9 mouse cellular contexts compared by ENCODE assay signal in genomic region chr1:89234895-89235294, GRCm38 (mm10).
DNase-seq lines count a peak whose midpoint lies in the region; ATAC-seq and TF ChIP-seq lines count a peak whose summit lies in the region.
"Had no signal": no experiment of that assay in that cellular context is flagged by ENCODE, and none has a peak within 500 bp of the region (broad histone marks: within the 10 kb centered on the region; RNA-seq: fewer than 3 reads in every experiment).

No protein-coding gene starts in this region.

- no peaks in the 10 kb centered on the region for H3K36me3 ChIP-seq in heart, postnatal 0 days (replicated peaks; ENCODE audit: control insufficient read depth, insufficient read depth, low read length)
- H3K36me3 ChIP-seq in hindbrain, embryonic 15.5 days, result no peaks in the 10 kb centered on the region
- H3K36me3 ChIP-seq in lung, postnatal 0 days (ENCODE audit: insufficient read depth, low read length), result no peaks in the 10 kb centered on the region

- 26% methylated on average over 8 of the region's 8 CpGs for WGBS in heart, postnatal 0 days
- WGBS in hindbrain, embryonic 15.5 days, result 75% methylated on average over 8 of the region's 8 CpGs
- 29% methylated on average over 8 of the region's 8 CpGs for WGBS in lung, postnatal 0 days

- no peak overlapping the region for H3K27ac ChIP-seq in heart, postnatal 0 days (ENCODE audit: low read depth)
- H3K27ac ChIP-seq in bone marrow macrophage, adult 2 months (ENCODE audit: insufficient read depth, low read depth, low read length), result no peak overlapping the region
- H3K27ac ChIP-seq in hindbrain, embryonic 15.5 days (replicated peaks), result no peak overlapping the region
- H3K27ac ChIP-seq in lung, postnatal 0 days (ENCODE audit: low read length), result no peak overlapping the region

- TF ChIP-seq CTCF in heart, postnatal 0 days (IDR thresholded peaks at IDR 0.05; ENCODE audit: low read depth), result no peak
- TF ChIP-seq CTCF in bone marrow macrophage, adult 2 months (IDR thresholded peaks at IDR 0.05; ENCODE audit: low read depth, low read length), result 0 out of 2 replicates have a peak, but pooled peaks have one; percentile 12
- TF ChIP-seq CTCF in lung, postnatal 0 days (IDR thresholded peaks at IDR 0.05), result no peak

- TF ChIP-seq EP300 in heart, postnatal 0 days (IDR thresholded peaks at IDR 0.05; ENCODE audit: low read depth), result no peak
- TF ChIP-seq EP300 in lung, postnatal 0 days (IDR thresholded peaks at IDR 0.05), result no peak

- TF ChIP-seq POLR2A in bone marrow macrophage, adult 2 months (IDR thresholded peaks at IDR 0.05; ENCODE audit: borderline replicate concordance, low read depth, low read length), result no peak

- H3K9ac ChIP-seq in heart, postnatal 0 days (replicated peaks; ENCODE audit: low read depth, low read length), result no peak overlapping the region
- no peak overlapping the region for H3K9ac ChIP-seq in hindbrain, embryonic 15.5 days
- no peak overlapping the region for H3K9ac ChIP-seq in lung, postnatal 0 days (replicated peaks; ENCODE audit: low read depth)

- peaks cover 3% of the 10 kb centered on the region; the same call in 1 of the 2 replicates for H3K4me1 ChIP-seq in heart, postnatal 0 days (ENCODE audit: control insufficient read depth, insufficient read depth)
- no peaks in the 10 kb centered on the region for H3K4me1 ChIP-seq in bone marrow macrophage, adult 2 months (ENCODE audit: control insufficient read depth, insufficient read depth, low read length)
- H3K4me1 ChIP-seq in hindbrain, embryonic 15.5 days (replicated peaks), result peaks cover 5% of the 10 kb centered on the region
- H3K4me1 ChIP-seq in lung, postnatal 0 days (ENCODE audit: insufficient read depth, low read depth, low read length), result no peaks in the 10 kb centered on the region

- no peaks in the 10 kb centered on the region for H3K27me3 ChIP-seq in heart, postnatal 0 days (ENCODE audit: control insufficient read depth, insufficient read depth, low read length)
- no peaks in the 10 kb centered on the region for H3K27me3 ChIP-seq in hindbrain, embryonic 15.5 days
- no peaks in the 10 kb centered on the region for H3K27me3 ChIP-seq in lung, postnatal 0 days (replicated peaks; ENCODE audit: insufficient read depth, low read length)

- no peak for DNase-seq in heart, postnatal 0 days (ENCODE audit: low spot score)
- no peak for DNase-seq in heart, adult 8-10 months (ENCODE audit: low spot score)
- peak; percentile 68 for DNase-seq in lung, postnatal 0 days (ENCODE audit: low spot score)
- no peak for DNase-seq in spleen, postnatal 14 days (ENCODE audit: low spot score in 2 of 2)
- no peak for DNase-seq in yolk sac, embryonic 10.5 days (ENCODE audit: low spot score)
- no peak for DNase-seq in adrenal gland, postnatal 25 days

- no peak overlapping the region for H3K4me3 ChIP-seq in heart, postnatal 0 days (ENCODE audit: low read depth, low read length)
- H3K4me3 ChIP-seq in bone marrow macrophage, adult 2 months (ENCODE audit: insufficient read depth, low read length), result no peak overlapping the region
- H3K4me3 ChIP-seq in hindbrain, embryonic 15.5 days, result no peak overlapping the region
- H3K4me3 ChIP-seq in lung, postnatal 0 days (ENCODE audit: low read depth, low read length), result no peak overlapping the region

- no peak overlapping the region for H3K4me2 ChIP-seq in heart, postnatal 0 days (ENCODE audit: low read depth, low read length)
- no peak overlapping the region for H3K4me2 ChIP-seq in hindbrain, embryonic 15.5 days
- no peak overlapping the region for H3K4me2 ChIP-seq in lung, postnatal 0 days (replicated peaks; ENCODE audit: low read depth, low read length)

- no peaks in the 10 kb centered on the region for H3K9me3 ChIP-seq in heart, postnatal 0 days (replicated peaks; ENCODE audit: control insufficient read depth, low read length)
- no peaks in the 10 kb centered on the region for H3K9me3 ChIP-seq in hindbrain, embryonic 15.5 days
- H3K9me3 ChIP-seq in lung, postnatal 0 days (ENCODE audit: low read length), result no peaks in the 10 kb centered on the region

- ATAC-seq in heart, postnatal 0 days (ENCODE audit: insufficient read depth, low read depth), result 0 out of 2 replicates have a peak, but pooled peaks have one; percentile 11
- ATAC-seq in hindbrain, embryonic 15.5 days (ENCODE audit: low FRiP score, low read depth), result peak; percentile 67; the same call in 1 of the 2 replicates
- peak; percentile 83 for ATAC-seq in lung, postnatal 0 days
- ATAC-seq: inflammation-experienced regulatory T-cells, adult 6 months had no signal

Comparison
In these comparisons a context has a peak if more than half of its experiments do, and no peak if none do; other contexts are left out.
1. ATAC-seq: peak in every context shown above with its lines; median percentile 83 in lung, postnatal 0 days; 67 in hindbrain, embryonic 15.5 days; 11 in heart, postnatal 0 days.